Mouse (Mus musculus) kidney, adult 2 months (tissue): ENCODE data around the gene Spryd4. TPM values are rescaled to one million over a fixed set of nuclear protein-coding genes. Genes with fewer than 3 reads are reported as not detected.
"Not testable (repeated sequence)": the region's sequence is repeated elsewhere in the genome, so short reads cannot be mapped to it uniquely, and the experiment has no call there.

Experiments
- DNase-seq: peaks from one replicate; pipeline ENCODE4 v3.0.0; 2021
- H3K27ac ChIP-seq: fragments of 200-500 bp; 2 replicates; pipeline ENCODE4 v1.5.1; 2012; ENCODE audit warnings: low read depth, low read length, control low read depth, inconsistent platforms; ENCODE audit not compliant: insufficient read depth
- H3K27me3 ChIP-seq: fragments of 200-500 bp; replicated peaks from 2 replicates; pipeline ENCODE4 v1.6.1; 2012; ENCODE audit warnings: mild to moderate bottlenecking, moderate library complexity, low read length, inconsistent platforms; ENCODE audit not compliant: control insufficient read depth, insufficient read depth
- H3K36me3 ChIP-seq: fragments of 200-500 bp; 2 replicates; pipeline ENCODE4 v1.6.1; 2012; ENCODE audit warnings: mild to moderate bottlenecking, moderate library complexity, low read length, inconsistent platforms; ENCODE audit not compliant: control insufficient read depth, insufficient read depth
- H3K4me1 ChIP-seq: fragments of 200-500 bp; 2 replicates; pipeline ENCODE4 v1.6.1; 2011; ENCODE audit warnings: low read length; ENCODE audit not compliant: control insufficient read depth, insufficient read depth
- H3K4me3 ChIP-seq: fragments of 200-500 bp; 2 replicates; pipeline ENCODE4 v1.5.1; 2011; ENCODE audit warnings: mild to moderate bottlenecking, low read depth, low read length, control low read depth; ENCODE audit not compliant: insufficient read depth
- CTCF ChIP-seq: fragments of 200-500 bp; conservative IDR thresholded peaks from 2 replicates; pipeline ENCODE4 v1.5.1; 2011; ENCODE audit warnings: low read depth, mild to moderate bottlenecking, control low read depth, low read length, moderate library complexity, mixed read lengths; ENCODE audit not compliant: insufficient read depth, insufficient read length
- POLR2A ChIP-seq: fragments of 200-500 bp; IDR thresholded peaks from one replicate; pipeline ENCODE4 v1.6.1; 2011; ENCODE audit warnings: low read depth, low read length, control low read depth
- WGBS: fragments of 180-500 bp; shearing (Covaris S2); methylation state at CpG from one replicate; pipeline ENCODE4 v1.1.7; 2018; 5-methylcytosine and 5-hydroxymethylcytosine counted together
- polyA plus RNA-seq: library from polyadenylated mRNA; depleted of rRNA; stranded (reverse); fragments of >200 nt; gene quantifications from 2 replicates; pipeline ENCODE4 v1.2.3, GENCODE M21; 2012

The Spryd4 gene
- polyA plus RNA-seq, 1 experiment, result 17.3 TPM

- Histone ChIP-seq H3K27ac (no peak overlapping the region), H3K27me3 (no peaks in the 10 kb centered on the region), H3K4me3 (no peak overlapping the region), H3K36me3 (no peaks in the 10 kb centered on the region), H3K4me1 (no peaks in the 10 kb centered on the region)
- TF ChIP-seq POLR2A (no peak), CTCF (no peak)
- 54% methylated on average over 5 of the region's 5 CpGs for WGBS
- DNase-seq, result no peak
Observed at GRCm38 (mm10) chr10:128225064-128225463, 13.5 kb upstream of the Spryd4 start.

GRCm38 (mm10) chr10:128221533-128222286 lies 10.1 kb upstream of the Spryd4 start:
- 49% methylated on average over 16 of the region's 16 CpGs for WGBS
- Histone ChIP-seq H3K4me3 (no peak overlapping the region), H3K27ac (no peak overlapping the region), H3K36me3 (no peaks in the 10 kb centered on the region), H3K27me3 (no peaks in the 10 kb centered on the region), H3K4me1 (no peaks in the 10 kb centered on the region)
- DNase-seq, result peak; percentile 27
- TF ChIP-seq CTCF (no peak), POLR2A (no peak)

GRCm38 (mm10) chr10:128218387-128219117 lies 6.9 kb upstream of the Spryd4 start:
- 94% methylated on average over 18 of the region's 18 CpGs for WGBS
- Histone ChIP-seq H3K27ac (no peak overlapping the region), H3K27me3 (no peaks in the 10 kb centered on the region), H3K4me1 (no peaks in the 10 kb centered on the region), H3K4me3 (no peak overlapping the region), H3K36me3 (no peaks in the 10 kb centered on the region)
- DNase-seq, result no peak
- no peak for TF ChIP-seq CTCF

DNA sequence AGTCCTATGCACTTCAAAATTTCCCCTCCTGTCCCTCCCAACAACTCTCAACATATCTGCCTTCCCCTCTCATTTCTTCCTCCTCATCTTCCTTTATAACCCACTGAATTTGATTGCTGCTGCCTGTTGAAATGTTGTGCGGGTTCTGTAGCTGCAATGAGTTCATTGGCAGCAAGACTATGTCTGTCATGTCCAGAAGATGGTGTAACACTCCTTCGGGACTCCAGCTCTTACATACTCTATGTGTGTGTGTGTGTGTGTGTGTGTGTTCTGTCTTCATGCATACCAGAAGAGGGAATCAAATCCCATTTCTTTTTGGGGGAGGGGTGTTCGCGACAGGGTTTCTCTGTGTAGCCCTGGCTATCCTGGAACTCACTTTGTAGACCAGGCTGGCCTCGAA lies 3.4 kb upstream of the Spryd4 start:
- no peak for TF ChIP-seq POLR2A
- no peak for TF ChIP-seq CTCF
- Histone ChIP-seq H3K4me3 (no peak overlapping the region), H3K36me3 (no peaks in the 10 kb centered on the region), H3K4me1 (peaks cover 3% of the 10 kb centered on the region; the same call in 1 of the 2 replicates), H3K27me3 (no peaks in the 10 kb centered on the region), H3K27ac (no peak overlapping the region)
- DNase-seq, result no peak
- WGBS, result 75% methylated on average over 5 of the region's 5 CpGs

- 85% methylated on average over 4 of the region's 4 CpGs for WGBS
- DNase-seq, H3K4me3 ChIP-seq, H3K27me3 ChIP-seq, H3K27ac ChIP-seq, H3K4me1 ChIP-seq, H3K36me3 ChIP-seq: not testable (repeated sequence)
Observed at GRCm38 (mm10) chr10:128214112-128214511, 2.5 kb upstream of the Spryd4 start.

GRCm38 (mm10) chr10:128212871-128213323 lies 1.3 kb upstream of the Spryd4 start:
- H3K36me3 ChIP-seq, result no peaks in the 10 kb centered on the region
- no peaks in the 10 kb centered on the region for H3K27me3 ChIP-seq
- peak; percentile 85 for DNase-seq
- peaks cover 3% of the 10 kb centered on the region; the same call in 1 of the 2 replicates for H3K4me1 ChIP-seq
- TF ChIP-seq CTCF, result peak; percentile 73
- TF ChIP-seq POLR2A, result no peak
- peak overlapping the region; percentile 59 for H3K4me3 ChIP-seq
- under 1% methylated on average over 18 of the region's 18 CpGs for WGBS
- peak overlapping the region; percentile 27; the same call in 1 of the 2 replicates for H3K27ac ChIP-seq

- WGBS, result 46% methylated on average over 6 of the region's 6 CpGs
- no peaks in the 10 kb centered on the region for H3K27me3 ChIP-seq
- no peaks in the 10 kb centered on the region for H3K36me3 ChIP-seq
- no peak for TF ChIP-seq CTCF
- TF ChIP-seq POLR2A, result no peak
- H3K4me1 ChIP-seq, result peaks cover 3% of the 10 kb centered on the region; the same call in 1 of the 2 replicates
- no peak for DNase-seq
- H3K4me3 ChIP-seq, result no peak overlapping the region
- no peak overlapping the region for H3K27ac ChIP-seq
Observed at GRCm38 (mm10) chr10:128212148-128212547, 541 bp upstream of the Spryd4 start.
